Mouse (Mus musculus) thymus, adult 2 months (tissue): Measurements from ENCODE around the gene Ccdc33. TPM values are rescaled to one million over a fixed set of nuclear protein-coding genes. Genes with fewer than 3 reads are reported as not detected.

Experiments
- DNase-seq: peaks from one replicate; pipeline ENCODE4 v3.0.0; 2021
- H3K27ac ChIP-seq: fragments of 200-500 bp; 2 replicates; pipeline ENCODE4 v1.5.1; 2012; ENCODE audit warnings: low read length, control low read depth; ENCODE audit not compliant: control insufficient read depth, insufficient read depth
- H3K27me3 ChIP-seq: fragments of 200-500 bp; 2 replicates; pipeline ENCODE4 v1.6.1; 2012; ENCODE audit warnings: mild to moderate bottlenecking, low read length, moderate library complexity, mixed read lengths; ENCODE audit not compliant: control insufficient read depth, insufficient read depth
- H3K36me3 ChIP-seq: fragments of 200-500 bp; 2 replicates; pipeline ENCODE4 v1.6.1; 2012; ENCODE audit warnings: mild to moderate bottlenecking, low read length, moderate library complexity; ENCODE audit not compliant: control insufficient read depth, insufficient read depth
- H3K4me1 ChIP-seq: fragments of 200-500 bp; replicated peaks from 2 replicates; pipeline ENCODE4 v1.6.1; 2012; ENCODE audit warnings: low read length; ENCODE audit not compliant: control insufficient read depth, insufficient read depth
- H3K4me3 ChIP-seq: fragments of 200-500 bp; 2 replicates; pipeline ENCODE4 v1.5.1; 2012; ENCODE audit warnings: mild to moderate bottlenecking, low read length, control low read depth, moderate library complexity; ENCODE audit not compliant: control insufficient read depth, insufficient read depth
- CTCF ChIP-seq: fragments of 200-500 bp; IDR thresholded peaks from 2 replicates; pipeline ENCODE4 v1.5.1; 2012; ENCODE audit warnings: mild to moderate bottlenecking, control low read depth, low read length, moderate library complexity, borderline replicate concordance; ENCODE audit not compliant: control insufficient read depth, poor library complexity, insufficient read depth; ENCODE audit errors: extremely low read depth
- POLR2A ChIP-seq: fragments of 200-500 bp; IDR thresholded peaks from 2 replicates; pipeline ENCODE4 v1.6.1; 2012; ENCODE audit warnings: mild to moderate bottlenecking, low read length, control low read depth, moderate library complexity; ENCODE audit not compliant: control insufficient read depth, poor library complexity, insufficient read depth; ENCODE audit errors: extremely low read depth
- WGBS: fragments of 180-500 bp; shearing (Covaris S2); methylation state at CpG from one replicate; pipeline ENCODE4 v1.1.7; 2018; 5-methylcytosine and 5-hydroxymethylcytosine counted together
- polyA plus RNA-seq: library from polyadenylated mRNA; depleted of rRNA; stranded (reverse); fragments of >200 nt; gene quantifications from 2 replicates; pipeline ENCODE4 v1.2.3, GENCODE M21; 2012

The Ccdc33 gene
- polyA plus RNA-seq, 1 experiment: 1.2 TPM

DNA sequence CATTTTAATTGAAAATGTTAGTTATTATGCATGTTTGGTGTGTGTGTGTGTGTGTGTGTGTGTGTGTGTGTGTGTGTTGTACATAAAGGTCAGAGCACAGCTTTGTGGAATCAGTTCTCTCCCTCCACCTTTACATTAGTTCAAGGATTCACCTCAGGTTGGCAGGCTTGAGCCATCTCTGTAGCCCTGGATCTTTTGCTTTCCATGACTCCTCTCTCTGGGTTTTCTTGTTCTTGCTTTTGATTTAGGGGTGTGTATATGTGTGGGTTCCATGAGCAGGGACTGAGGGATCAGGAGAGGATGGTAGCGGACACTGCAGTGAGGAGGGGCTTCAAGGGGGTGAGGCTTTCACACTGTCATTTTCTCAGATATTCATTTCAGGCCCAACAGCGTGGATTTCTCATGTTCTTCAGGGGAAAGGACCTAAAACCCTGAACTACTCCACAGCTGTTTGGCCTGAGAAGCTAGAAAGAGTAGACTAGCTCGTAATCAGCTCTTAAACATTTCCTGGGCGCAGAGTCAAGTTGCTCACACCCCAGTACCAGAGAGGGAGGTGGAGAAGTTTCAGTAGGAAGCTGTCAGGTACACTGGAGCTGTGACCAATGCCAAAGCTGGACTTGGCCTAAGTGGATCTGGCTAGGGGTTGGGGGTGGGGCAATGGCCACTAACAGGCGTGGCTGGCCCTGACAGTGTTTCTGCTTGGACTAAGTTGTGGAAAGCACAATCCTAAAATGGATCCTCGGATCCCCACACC lies 52.5 kb downstream of the Ccdc33 start:
- Histone ChIP-seq H3K27me3 (no peaks in the 10 kb centered on the region), H3K4me3 (no peak overlapping the region), H3K4me1 (no peaks in the 10 kb centered on the region), H3K27ac (no peak overlapping the region), H3K36me3 (no peaks in the 10 kb centered on the region)
- DNase-seq: no peak
- WGBS: 77% methylated on average over 6 of the region's 6 CpGs
- TF ChIP-seq POLR2A: no peak
- no peak for TF ChIP-seq CTCF

DNA sequence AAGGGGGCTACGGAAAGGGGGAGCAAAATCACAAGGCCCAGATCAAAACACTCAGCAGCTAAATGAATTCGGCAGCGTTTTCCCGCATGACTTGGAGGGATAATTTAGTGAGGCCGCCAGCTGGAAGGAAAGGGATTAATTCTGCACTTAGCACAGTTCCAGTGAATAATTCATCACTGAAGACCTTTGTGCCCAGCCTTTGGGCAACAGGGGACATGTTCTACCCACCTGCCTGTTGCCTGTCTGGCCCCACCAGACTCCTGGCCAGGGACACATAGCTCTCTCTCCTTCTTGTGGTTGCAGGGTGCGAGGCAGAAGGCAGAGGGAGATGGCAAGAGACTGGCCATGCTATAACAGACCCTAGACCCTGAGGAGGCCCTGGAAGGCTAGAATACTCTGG lies 53.1 kb downstream of the Ccdc33 start:
- no peaks in the 10 kb centered on the region for H3K36me3 ChIP-seq
- TF ChIP-seq POLR2A (no peak), CTCF (no peak)
- H3K27me3 ChIP-seq: no peaks in the 10 kb centered on the region
- DNase-seq: no peak
- 77% methylated on average over 6 of the region's 6 CpGs for WGBS
- no peak overlapping the region for H3K27ac ChIP-seq
- H3K4me1 ChIP-seq: no peaks in the 10 kb centered on the region
- no peak overlapping the region for H3K4me3 ChIP-seq

DNA sequence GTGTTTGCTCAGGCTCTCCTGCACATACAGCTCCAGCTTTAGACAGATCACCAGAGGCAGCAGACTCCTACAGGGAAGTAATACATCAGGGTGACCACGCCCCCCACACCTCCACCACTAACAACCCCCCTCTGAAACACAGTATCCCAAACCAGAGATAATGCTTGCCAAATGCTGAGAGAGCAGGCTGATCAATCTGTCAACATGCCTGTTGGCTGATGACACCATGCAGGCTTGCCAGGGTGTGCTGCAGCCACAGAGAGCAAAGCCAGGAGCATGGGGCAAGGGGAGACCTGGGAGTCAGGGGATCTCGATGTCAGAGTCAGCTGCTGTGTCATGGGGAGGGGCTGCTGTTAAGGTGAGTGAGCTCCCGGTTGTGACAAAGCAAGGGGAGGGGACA lies 55.1 kb downstream of the Ccdc33 start, which contains the start of gene Stra6:
Gene Stra6, plus strand, starts transcription at position 258 of the 400 bp plus-strand sequence.
- H3K27ac ChIP-seq: no peak within 1 kb of the TSS
- no peaks in the 10 kb centered on the region for H3K27me3 ChIP-seq
- no peaks in the 10 kb centered on the region for H3K36me3 ChIP-seq
- no peak for TF ChIP-seq POLR2A
- no peak for TF ChIP-seq CTCF
- WGBS: 12% methylated on average over 3 of the region's 3 CpGs
- H3K4me1 ChIP-seq: no peaks in the 10 kb centered on the region
- DNase-seq: no peak
- H3K4me3 ChIP-seq: no peak within 1 kb of the TSS

DNA sequence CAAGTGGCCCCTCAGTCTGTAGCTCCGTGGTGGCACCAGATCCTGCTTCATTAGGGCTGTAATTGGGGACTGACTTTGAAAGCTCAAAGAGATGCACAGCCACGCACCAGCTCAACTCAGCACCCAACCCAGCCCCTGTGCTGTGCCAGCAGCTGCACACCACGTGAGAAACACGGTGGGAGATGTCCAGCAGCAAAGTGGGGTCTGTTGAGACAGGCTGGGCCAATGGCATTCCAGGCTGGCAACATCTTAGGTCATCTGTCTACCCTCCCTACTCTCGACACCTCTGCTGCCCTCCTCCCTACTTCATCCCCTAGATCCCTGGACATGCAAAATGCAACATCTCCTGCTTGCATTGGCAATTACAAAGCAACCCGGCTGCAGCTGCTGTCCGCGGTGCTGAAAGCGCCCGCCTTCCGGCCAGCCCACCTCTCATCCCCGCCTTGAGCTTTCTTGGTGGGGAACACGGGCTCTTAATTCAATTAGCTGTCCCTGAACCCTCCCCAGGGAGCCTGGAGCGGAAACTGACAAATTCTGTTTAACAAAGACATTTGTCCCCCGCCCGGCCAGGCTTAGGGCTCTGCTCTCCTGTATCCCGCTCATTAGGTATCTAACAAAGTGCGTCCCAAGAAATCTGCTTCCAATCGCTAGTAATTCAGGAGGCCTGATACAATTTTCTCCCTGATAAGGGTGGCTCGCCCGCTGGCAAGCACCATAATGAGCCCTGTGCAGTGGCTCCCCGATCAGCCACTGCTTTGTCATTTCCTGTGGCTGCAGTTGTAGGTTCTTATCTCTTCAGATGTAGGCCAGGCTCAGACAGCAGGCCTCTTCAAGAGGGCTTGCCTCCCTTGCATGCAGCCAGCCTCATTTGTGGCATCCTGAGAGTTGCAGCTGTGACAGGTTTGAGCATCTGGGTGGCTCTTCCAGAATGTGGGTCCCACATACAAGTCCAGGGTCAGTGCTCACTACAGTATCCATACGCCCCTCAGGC lies 57.7 kb downstream of the Ccdc33 start:
- H3K4me3 ChIP-seq: no peak overlapping the region
- H3K27ac ChIP-seq: no peak overlapping the region
- 18% methylated on average over 23 of the region's 23 CpGs for WGBS
- DNase-seq: peak; percentile 43
- no peaks in the 10 kb centered on the region for H3K27me3 ChIP-seq
- no peaks in the 10 kb centered on the region for H3K36me3 ChIP-seq
- no peaks in the 10 kb centered on the region for H3K4me1 ChIP-seq
- no peak for TF ChIP-seq POLR2A
- no peak for TF ChIP-seq CTCF

DNA sequence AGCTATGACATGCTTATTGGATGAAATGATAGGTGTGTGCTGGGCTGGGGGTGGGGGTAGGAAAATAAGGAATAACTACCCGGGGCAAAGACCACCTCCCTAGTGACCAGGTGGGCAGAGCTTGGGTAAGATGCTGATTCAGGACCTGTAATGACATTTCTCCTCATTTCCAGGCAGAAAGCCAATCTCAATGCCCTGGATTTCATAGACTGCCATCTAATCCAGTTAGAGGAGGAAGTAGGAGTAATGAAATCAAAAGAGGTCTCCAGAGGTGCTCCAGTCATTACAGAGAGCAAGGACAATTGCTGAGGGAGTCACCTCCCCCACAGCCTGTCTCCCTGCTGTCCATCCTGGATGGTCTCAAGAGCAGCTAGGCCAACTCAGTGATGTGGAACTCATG lies 58.7 kb downstream of the Ccdc33 start:
- Histone ChIP-seq H3K4me3 (no peak overlapping the region), H3K27ac (no peak overlapping the region), H3K27me3 (no peaks in the 10 kb centered on the region), H3K4me1 (no peaks in the 10 kb centered on the region), H3K36me3 (no peaks in the 10 kb centered on the region)
- 53% methylated on average over 1 of the region's 1 CpGs for WGBS
- TF ChIP-seq CTCF (no peak), POLR2A (no peak)
- DNase-seq: no peak

DNA sequence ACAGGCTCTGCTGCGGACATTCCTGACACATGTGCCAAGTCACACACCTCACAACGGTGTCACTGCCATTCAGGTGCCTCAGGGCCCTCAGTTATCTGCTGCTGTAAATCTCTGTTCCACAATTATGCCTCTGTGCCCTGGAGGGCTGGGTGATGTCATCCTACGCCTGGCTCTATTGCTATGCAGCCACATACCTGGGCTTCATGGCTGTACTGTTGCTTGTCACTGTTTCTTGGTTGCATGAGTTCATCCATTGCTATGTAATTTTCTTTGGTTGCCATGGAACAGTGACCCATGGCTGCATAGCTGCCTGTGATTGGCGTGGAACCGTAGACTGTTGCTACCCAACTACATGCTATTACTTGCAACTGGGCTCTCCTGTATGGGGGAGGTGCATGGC lies 63.0 kb downstream of the Ccdc33 start:
- H3K4me3 ChIP-seq: no peak overlapping the region
- no peak for DNase-seq
- no peaks in the 10 kb centered on the region for H3K4me1 ChIP-seq
- TF ChIP-seq CTCF (no peak), POLR2A (no peak)
- no peak overlapping the region for H3K27ac ChIP-seq
- H3K36me3 ChIP-seq: no peaks in the 10 kb centered on the region
- WGBS: 80% methylated on average over 5 of the region's 5 CpGs
- no peaks in the 10 kb centered on the region for H3K27me3 ChIP-seq
